Mouse (Mus musculus): ENCODE results near the gene Nabp2.

The Nabp2 gene

DNA sequence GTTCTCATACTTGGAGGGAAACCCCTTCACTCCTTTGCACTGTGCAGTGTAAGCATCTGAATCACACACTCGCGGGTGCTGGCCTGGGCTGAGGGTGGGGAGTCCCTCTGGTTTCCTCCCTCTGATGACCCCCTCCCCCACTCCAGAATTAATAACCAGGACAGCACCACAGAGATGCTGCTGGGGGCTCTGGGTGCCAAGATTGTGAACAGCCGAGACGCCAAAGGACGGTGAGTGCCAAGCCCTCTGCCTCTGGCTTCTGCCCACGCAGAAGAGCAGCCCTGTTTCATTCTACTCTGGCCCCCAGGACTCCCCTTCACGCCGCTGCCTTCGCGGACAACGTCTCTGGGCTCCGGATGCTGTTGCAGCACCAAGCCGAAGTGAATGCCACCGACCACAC lies 22.4 kb downstream of the Nabp2 start:
- DNase-seq (ENCODE audit: low spot score in 2 of 2): no peak

DNA sequence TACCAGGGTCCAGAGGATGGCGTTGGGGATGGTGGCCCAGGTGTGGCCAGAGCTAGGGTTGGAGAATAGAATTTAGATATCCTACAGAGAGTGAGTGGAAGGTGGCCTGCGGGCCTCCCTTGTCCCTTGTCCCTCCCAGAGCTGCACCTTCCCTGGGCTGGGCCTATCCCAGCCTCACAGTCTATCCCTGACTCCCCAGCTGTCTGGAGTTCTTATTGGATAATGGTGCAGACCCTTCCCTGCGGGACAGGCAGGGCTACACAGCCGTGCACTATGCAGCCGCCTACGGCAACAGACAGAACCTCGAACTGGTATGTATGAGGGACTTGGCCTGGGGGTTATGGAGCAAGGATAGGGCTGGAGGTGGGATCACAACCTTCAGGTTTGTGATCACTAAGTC lies 25.4 kb downstream of the Nabp2 start:
- no peak for DNase-seq (ENCODE audit: low spot score in 2 of 2)

DNA sequence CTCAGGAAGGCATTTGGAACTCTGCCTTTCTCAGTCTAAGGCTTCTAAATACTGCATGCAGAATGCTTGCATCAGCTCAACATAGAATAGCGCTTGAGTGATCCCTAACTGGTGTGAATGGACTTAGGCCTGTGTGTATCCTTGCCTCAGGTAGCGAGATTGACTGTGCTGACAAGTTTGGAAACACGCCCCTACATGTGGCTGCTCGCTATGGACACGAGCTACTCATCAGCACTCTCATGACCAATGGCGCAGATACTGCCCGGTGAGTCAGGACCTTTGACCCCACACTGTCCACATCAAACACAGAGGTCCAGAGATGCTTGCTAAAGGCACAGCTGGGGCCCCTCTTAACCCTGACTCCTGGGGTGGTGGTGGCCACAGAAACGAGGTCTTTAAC lies 28.8 kb downstream of the Nabp2 start:
- DNase-seq (ENCODE audit: low spot score in 2 of 2): no peak

DNA sequence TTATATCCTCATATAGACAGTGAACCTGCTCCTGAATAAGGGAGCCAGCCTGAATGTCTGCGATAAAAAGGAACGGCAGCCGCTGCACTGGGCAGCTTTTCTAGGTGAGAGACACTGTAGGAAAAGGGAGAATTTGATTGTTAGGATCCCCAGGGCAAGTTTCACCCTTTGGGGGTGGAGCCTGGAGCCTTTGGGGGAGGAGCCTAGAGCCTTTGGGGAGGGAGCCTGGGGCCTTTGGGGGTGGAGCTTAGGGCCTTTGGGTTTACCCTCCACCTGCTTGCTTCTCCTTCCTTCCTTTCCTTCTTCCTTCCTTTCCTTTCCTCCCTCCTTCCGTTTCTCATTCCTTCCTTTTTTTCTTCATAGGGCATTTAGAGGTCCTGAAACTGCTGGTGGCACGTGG lies 30.7 kb downstream of the Nabp2 start:
- peak in 1 of 2 experiments; percentile 58 for DNase-seq (ENCODE audit: low spot score in 2 of 2)

DNA sequence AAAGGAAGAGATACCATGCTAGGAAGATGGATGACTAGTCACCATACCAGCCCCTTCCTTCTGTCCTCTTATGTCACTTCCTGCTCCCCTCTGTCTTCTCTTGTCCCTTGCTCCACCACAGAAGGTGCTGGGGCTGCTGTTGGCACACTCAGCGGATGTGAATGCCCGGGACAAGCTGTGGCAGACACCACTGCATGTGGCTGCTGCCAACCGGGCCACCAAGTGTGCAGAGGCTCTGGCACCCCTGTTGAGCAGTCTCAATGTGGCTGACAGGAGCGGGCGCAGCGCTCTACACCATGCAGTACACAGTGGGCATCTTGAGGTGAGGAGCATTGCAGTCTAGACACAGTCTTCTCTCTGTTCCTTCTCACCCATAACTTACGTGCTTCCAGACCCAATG lies 32.0 kb downstream of the Nabp2 start:
- peak in 1 of 2 experiments; percentile 14 for DNase-seq (ENCODE audit: low spot score in 2 of 2)

DNA sequence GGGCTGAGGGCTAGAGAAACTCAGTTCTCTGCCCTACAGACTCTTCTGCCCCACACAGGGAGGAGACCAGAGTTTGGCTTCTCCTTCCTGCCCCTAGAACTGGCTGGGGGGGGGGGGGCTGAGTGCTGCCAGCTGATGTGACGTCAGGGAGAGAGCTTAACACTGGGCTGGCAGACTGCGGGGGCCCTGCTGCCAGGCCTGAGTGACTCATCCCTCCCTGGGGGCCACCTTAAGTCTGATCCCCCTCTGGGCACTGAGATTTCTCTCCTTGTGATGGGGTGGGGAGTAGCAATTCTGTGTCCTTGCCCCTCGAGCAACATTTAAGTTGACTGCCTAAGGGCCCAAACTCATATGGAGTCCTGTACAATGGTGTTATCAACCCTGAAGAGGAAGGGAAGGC lies 32.8 kb downstream of the Nabp2 start:
- no peak for DNase-seq (ENCODE audit: low spot score in 2 of 2)

DNA sequence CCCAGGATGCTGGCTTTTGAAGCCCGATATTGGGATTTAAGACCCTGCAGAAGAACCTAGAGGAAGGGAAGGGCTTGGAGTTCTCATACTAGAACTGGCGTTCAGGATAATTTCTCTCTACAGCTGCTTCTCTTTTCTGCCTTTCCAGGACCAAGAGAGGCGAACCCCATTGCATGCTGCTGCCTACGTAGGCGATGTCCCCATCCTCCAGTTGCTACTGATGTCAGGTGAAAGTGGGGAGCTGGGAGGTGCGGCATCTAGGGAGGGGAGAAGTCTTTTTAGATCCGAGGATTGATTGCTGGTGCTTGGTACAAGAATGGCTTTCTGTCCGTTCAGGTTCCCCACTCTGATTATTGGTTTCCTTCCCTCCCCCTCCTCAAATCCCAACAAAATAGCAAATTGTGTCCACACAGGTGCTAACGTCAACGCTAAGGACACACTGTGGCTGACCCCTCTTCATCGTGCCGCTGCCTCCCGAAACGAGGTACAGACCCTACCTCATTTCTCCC lies 33.3 kb downstream of the Nabp2 start:
- DNase-seq (ENCODE audit: low spot score in 2 of 2): peak in 1 of 2 experiments; percentile 11

DNA sequence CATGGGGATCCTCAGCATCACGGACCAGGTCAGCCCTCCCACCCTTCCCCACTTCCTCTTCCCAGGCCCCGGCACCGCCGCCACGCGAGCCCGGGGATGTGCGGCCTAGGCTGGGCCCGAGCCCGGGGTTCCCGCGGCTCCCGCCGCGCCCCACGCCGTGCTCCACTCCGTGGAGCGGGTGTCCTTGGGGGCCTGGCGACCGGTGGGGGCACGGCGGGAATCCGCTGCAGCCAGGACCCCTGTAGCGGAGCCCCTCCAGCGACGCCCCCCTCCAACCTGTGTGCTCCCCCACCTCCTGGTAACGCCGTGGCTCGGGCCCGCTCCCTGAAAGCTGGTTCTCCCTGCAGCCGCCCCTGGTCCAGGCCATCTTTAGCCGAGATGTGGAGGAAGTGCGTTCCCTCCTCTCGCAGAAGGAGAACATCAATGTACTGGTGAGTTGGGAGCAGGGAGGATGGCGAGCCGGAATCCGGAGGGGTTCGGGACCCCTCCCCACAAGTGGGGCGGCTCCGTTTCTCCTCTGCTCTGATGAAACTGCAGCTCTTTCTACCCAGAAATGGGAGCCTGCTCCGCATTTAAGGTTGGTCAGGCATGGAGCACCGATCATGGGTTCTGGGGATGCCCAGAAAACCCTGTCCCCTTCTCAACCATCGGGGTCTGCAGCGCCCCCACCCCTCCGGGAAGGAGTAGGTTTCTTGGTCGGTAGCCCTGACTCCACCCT lies 33.9 kb downstream of the Nabp2 start:
- DNase-seq (ENCODE audit: low spot score in 2 of 2): peak in 1 of 2 experiments; percentile 66

DNA sequence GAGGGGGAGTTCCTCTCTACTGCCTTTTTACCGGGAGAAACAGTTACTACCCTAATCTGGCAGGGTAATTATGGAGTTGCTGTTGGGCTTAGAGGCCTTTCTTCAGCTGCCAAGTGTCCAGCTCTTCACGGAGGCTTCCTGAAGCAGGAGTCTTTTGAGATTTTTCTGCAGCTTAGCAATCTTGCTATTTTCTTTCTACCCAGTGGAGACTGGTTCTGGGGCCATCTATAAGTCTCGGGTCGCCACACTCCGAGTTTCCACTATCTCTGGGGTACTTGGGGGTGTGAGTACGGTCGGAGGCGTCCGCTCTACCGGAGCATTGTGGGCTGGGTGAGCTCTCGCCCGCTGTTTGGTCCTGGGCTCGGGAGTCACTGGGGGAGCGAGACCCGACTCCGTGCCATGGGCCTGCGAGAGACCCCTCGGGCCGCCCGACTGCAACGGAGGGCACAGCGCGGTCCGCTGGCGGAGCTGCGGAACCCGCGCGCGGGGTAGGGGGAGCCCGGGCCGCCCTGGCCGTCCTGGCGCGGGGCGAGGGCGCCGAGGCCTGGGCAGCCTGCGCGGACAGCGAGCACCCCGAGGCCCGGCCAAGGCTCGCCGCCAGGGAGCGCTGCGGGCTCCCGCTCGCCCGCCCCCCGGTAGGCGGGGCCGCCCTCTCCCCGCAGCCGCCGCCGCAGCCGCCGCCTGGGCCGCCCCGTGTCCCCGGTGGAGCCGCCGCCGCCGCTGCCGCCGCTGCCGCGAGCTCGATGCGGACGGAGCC lies 34.7 kb downstream of the Nabp2 start, which contains the start of gene Ankrd52:
Gene Ankrd52, plus strand, starts transcription at position 661 of the 757 bp plus-strand sequence.
- peak; percentile 91 to 93 for DNase-seq (ENCODE audit: low spot score in 2 of 2)

DNA sequence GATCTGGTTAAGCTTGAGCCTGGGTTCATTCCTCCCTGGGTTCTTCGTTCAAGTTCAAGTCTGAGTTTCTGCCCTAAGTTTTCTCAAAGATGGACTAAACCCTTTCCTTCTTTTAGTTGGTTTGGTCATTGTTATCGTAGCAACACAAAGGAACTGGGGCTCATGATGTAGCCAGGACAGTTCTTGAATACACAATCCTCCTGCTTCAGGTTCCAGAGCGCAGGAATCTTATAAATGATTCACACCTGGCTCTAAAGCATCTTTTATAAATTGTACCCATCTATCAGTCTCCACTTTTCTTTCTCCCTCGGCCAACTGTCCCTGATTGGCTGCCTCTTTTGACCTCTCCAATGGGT lies 35.2 kb downstream of the Nabp2 start:
- no peak for DNase-seq (ENCODE audit: low spot score in 2 of 2)

DNA sequence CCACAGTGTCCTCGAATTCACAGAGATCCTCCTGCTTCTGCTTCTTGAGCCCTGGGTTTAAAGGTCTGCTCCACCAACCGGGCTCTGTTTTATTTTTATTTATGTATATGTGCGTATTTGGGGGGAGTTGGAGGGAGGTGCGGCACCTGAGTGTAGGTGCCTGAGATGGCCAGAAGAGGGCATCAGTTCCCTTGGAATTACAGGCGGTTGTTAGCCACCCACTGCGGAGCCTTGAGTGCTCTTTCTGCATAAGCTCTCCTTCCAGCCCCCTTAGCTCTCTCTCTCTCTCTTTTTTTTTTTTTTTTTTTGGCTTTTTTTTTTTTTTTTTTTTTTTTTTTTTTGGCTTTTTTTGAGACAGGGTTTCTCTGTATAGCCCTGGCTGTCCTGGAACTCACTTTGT lies 36.9 kb downstream of the Nabp2 start:
- DNase-seq (ENCODE audit: low spot score in 2 of 2): no peak

DNA sequence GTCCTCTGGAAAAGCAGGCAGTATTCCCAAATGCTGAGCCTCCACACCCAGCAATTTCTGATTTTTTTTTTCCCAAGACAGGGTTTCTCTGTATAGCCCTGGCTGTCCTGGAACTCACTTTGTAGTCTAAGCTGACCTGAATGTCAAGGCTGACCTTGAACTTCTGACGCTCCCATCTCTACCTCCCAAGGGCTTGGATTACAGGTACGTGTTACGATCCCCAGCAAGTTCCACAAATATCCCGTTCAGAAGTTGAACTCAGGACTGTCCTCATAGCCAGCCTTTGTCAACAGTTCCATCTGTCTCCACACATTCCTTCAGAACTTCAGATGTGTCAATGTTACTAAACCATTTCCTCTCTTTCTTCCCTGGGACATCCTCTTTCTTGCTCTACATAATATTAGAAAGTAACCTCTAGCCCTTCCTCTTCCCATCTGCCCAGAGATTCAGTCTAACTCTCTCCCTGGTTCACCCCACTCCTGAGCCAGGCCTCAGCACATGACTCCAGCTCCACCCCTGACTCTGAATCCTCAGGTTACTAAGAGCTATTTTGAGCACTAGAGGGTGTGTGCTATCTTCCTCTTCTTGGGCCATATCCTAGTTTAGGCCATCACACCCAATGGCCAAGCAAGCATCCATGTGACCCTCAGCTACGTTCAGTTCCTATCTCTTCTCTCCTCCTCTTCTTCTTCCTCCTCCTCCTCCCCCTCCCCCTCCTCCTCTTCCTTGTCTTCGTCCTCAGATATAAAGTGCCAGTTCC lies 38.1 kb downstream of the Nabp2 start:
- no peak for DNase-seq (ENCODE audit: low spot score in 2 of 2)

DNA sequence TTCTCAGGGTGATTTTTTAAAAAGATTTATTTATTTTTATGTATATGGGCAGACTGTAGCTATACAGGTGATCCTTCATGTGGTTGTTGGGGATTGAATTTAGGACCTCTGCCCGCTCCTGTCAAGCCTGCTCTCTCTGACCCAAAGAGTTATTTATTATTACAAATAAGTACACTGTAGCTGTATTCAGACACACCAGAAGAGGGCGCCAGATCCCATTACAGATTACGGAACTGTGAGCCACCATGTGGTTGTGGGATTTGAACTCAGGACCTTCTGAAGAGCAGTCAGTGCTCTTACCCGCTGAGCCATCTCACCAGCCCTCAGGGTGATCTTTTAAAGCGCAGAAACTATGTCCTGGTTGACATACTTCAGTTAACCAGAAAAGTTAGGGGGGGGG lies 39.1 kb downstream of the Nabp2 start:
- DNase-seq (ENCODE audit: low spot score in 2 of 2): no peak

DNA sequence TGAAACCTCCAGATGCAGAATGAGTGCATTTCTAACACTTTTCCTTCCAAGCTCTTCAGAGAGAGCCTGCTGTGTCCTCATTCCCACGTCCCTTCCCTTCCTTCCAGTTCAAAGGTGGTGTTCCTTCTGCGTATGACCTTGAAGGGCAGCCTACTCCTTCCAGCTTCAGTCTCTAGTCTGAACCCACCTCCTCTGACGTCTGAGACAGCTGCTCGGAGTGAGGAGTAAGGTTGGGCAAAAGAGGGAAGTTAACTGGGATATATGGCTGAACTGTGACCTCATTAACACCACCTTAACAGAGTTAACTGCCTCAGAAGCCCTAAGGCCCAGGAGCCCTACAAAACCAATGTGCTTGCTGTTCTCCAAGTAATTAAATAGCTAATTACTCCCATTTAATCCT lies 40.7 kb downstream of the Nabp2 start:
- no peak for DNase-seq (ENCODE audit: low spot score in 2 of 2)

DNA sequence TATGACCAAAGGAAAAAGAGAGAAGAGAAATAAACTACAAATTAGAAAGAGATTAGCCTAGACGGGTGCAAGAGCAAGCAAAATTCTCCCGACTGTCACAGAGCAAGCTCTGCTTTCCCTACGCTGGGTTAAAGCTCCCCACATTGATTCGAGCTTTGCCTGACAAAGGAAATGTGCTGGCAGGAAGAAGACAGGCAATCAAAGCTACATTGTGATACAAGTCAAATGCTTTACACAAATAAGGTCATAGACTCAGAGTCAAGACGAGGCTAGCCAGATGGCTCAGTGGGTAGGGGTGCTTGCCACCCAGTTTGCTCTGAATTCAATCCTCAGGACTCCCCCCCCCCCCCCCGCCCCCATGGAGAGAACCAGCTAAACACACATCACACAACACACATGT lies 41.3 kb downstream of the Nabp2 start:
- DNase-seq (ENCODE audit: low spot score in 2 of 2): no peak

DNA sequence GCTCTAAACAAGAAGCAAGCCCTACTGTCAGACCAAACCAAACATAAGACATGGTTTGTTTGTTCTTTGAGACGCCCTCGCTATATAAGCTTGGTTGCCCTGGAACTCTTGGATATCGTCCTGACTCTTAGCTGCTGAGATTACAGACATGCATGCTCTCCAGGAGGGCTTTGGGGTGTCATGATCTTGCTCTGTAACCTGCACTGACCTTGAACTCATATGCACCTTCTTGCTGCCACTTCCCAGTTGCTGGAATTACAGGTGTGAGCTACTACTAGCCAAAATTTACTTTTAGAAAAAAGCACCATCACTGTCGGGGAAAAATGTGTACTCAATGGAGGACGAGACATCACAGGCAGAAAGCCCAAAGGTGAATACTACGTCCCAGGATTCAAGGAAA lies 41.7 kb downstream of the Nabp2 start:
- DNase-seq (ENCODE audit: low spot score in 2 of 2): no peak

DNA sequence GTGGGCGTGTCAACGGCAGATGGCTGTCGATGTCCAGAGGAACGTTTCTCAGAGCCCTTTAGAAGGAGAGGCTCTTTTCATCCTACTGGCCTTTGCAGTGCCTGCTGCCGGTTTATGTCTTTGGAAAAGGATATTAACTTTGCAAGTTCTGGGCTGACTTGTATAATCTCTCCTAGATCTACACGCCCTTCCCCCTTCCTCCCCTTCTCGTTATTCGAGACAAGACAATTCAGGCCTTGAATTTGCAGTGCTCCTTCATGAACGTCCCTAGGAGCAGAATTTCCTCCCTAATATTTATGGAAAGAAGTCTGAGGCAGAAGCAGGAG lies 42.1 kb downstream of the Nabp2 start:
- no peak for DNase-seq (ENCODE audit: low spot score in 2 of 2)

DNA sequence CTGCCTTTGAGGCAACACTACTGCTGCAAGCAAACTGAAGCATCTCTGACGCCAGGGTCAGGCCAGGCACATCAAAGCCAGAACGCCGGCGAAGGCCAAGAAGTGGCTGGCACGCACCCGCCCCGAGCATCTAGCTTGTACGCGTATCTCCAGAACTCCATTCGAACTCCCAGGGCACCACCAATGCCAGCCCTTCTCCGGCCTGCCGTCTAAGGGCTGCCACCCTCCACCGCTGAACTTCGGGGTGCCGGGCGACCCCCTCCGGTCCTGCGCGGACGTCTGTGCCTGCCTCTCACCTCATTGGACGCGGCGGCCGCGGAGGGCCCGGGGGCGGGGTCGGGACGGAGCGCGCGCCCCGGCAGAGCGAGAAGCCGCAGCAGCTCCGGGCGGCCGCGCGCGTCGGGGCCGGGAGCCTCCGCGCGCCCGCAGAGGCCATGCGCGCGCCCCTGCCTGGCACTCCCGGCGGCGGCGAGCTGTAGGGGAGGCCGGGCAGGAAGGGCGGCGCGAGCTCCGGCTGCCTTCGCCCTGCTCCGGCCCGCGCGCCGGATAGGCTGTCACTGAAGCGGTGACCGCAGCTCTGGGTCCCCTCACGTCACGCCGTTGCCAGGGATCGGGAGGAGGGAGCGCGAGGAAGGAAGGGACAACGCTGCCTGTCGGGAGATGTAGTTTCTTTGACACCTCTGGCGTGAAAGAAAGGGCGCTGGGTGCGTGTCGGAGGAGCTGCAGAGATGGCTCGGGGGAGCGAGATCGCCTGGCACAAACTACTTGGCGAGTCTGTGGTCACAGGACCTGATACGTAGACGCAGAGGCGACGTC lies 42.7 kb downstream of the Nabp2 start, which contains the start of gene Coq10a:
Gene Coq10a, minus strand, starts transcription at position 596 of the 816 bp plus-strand sequence.
- DNase-seq (ENCODE audit: low spot score in 2 of 2): peak; percentile 86 to 89

DNA sequence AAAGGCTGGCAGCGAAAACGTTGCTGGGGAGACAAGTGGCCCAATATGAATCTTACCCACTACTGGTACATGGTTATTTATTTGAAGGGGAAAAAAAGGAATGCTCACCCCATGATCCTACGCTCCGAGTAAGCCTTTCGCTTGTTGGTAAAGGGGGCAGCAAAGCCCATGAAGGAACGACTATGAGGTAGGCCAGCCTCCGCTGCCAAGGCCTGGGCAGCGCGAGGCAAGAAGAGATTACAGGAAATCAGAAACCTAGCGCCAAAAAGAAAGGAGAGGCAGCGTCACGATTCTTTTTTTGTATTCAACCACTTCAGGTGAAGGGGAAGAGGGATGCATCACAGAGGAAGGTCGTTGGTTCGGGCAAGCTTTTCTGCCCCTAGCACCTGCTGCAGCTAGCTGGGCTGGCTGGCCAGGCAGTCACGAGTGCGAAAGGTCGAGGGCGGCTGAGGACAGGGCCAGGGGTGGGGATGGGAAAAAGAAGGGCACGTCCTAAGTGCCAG lies 43.3 kb downstream of the Nabp2 start:
- no peak for DNase-seq (ENCODE audit: low spot score in 2 of 2)

DNA sequence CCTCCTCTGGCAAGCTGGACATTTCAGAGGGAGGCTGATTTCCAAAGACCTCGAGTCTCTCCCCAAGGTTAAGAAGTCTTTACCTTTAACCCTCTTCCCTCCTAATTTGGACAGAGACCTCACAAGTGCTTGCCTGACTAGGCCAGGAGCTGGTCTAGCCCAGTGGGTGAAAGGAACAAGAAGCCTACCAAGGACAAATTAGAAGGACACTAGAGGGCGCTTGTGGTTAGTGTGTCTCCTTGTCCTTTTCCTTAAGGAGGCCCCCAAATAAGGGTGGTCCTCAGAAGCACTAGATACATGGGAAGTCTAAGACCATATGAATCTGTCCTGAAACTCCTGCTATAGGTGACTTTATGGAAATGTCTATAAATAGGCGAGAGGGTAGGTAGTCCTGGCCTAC lies 48.7 kb downstream of the Nabp2 start:
- no peak for DNase-seq (ENCODE audit: low spot score in 2 of 2)

DNA sequence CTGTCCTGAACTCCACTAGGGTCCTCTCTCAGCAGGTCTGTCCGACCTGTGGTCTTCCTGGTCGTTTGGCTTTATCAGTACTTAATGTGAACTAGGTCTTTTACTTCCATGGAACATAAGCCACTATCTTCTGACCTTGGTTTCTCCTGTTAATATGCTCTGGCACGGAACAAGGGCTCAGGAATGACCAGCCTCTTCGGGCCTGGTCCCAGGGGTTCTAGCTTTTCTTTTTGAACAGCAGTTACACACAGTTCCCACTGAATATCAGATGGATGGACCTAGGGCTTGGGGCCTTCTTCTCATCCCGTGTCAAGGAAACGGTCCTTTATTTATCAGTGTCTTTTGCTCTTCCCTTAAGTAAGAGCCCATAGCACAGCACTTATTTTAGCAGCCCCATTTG lies 49.5 kb downstream of the Nabp2 start:
- DNase-seq (ENCODE audit: low spot score in 2 of 2): no peak

Data from spleen, postnatal 10 days (tissue).